Mouse (Mus musculus) embryonic facial prominence, embryonic 11.5 days (tissue): ENCODE measurements around the gene Tinf2. TPM values are rescaled to one million over a fixed set of nuclear protein-coding genes. Genes with fewer than 3 reads are reported as not detected.

Experiments used
- ATAC-seq: fragments of 200-750 bp; cut with Nextera tagmentation; replicated peaks from 2 replicates; pipeline ENCODE4 v1.8.0; 2017; ENCODE audit warnings: low read depth; ENCODE audit not compliant: insufficient number of reproducible peaks, low FRiP score, low TSS enrichment
- DNase-seq: peaks from one replicate; pipeline ENCODE4 v3.0.0-alpha.2; 2015; ENCODE audit warnings: low spot score
- H3K27ac ChIP-seq: fragments of 300-500 bp; sonication (generic); replicated peaks from 2 replicates; pipeline ENCODE4 v1.5.1; 2014; ENCODE audit warnings: mild to moderate bottlenecking, low read depth, low read length, control low read depth
- H3K27me3 ChIP-seq: fragments of 300-500 bp; sonication (generic); 2 replicates; pipeline ENCODE4 v1.6.1; 2014; ENCODE audit warnings: mild to moderate bottlenecking, low read length, moderate library complexity, mixed read lengths; ENCODE audit not compliant: control insufficient read depth, insufficient read depth
- H3K36me3 ChIP-seq: fragments of 300-500 bp; sonication (generic); replicated peaks from 2 replicates; pipeline ENCODE4 v1.6.1; 2014; ENCODE audit warnings: low read depth, mild to moderate bottlenecking, low read length, moderate library complexity, mixed read lengths; ENCODE audit not compliant: control insufficient read depth, insufficient read depth
- H3K4me1 ChIP-seq: fragments of 300-500 bp; sonication (generic); 2 replicates; pipeline ENCODE4 v1.6.1; 2014; ENCODE audit warnings: low read length, mixed read lengths; ENCODE audit not compliant: control insufficient read depth, insufficient read depth
- H3K4me2 ChIP-seq: fragments of 300-500 bp; sonication (generic); 2 replicates; pipeline ENCODE4 v1.6.1; 2014; ENCODE audit warnings: low read depth, mild to moderate bottlenecking, control low read depth, low read length, moderate library complexity
- H3K4me3 ChIP-seq: fragments of 300-500 bp; sonication (generic); 2 replicates; pipeline ENCODE4 v1.5.1; 2014; ENCODE audit warnings: low read depth, low read length, control low read depth
- H3K9ac ChIP-seq: fragments of 300-500 bp; sonication (generic); replicated peaks from 2 replicates; pipeline ENCODE4 v1.6.1; 2014; ENCODE audit warnings: mild to moderate bottlenecking, control low read depth, low read length
- H3K9me3 ChIP-seq: fragments of 300-500 bp; sonication (generic); replicated peaks from 2 replicates; pipeline ENCODE4 v1.6.1; 2016; ENCODE audit warnings: mild to moderate bottlenecking, low read length, inconsistent platforms, mixed read lengths; ENCODE audit not compliant: control insufficient read depth
- WGBS: fragments of 180-500 bp; shearing (Covaris S2); extraction: QIAGEN DNeasy Blood & Tissue Kit; methylation state at CpG from one replicate; pipeline ENCODE4 v1.1.7; 2014; 5-methylcytosine and 5-hydroxymethylcytosine counted together
- polyA plus RNA-seq: library from polyadenylated mRNA; unstranded; fragments of >200 nt; fragmentation: Nextera tagmentation; extraction: Ambion mirVana; gene quantifications from 2 replicates; pipeline ENCODE4 v1.2.1, GENCODE M21; 2014

Gene Tinf2
- polyA plus RNA-seq, 1 experiment from 2014 or later, result 67.7 TPM

DNA sequence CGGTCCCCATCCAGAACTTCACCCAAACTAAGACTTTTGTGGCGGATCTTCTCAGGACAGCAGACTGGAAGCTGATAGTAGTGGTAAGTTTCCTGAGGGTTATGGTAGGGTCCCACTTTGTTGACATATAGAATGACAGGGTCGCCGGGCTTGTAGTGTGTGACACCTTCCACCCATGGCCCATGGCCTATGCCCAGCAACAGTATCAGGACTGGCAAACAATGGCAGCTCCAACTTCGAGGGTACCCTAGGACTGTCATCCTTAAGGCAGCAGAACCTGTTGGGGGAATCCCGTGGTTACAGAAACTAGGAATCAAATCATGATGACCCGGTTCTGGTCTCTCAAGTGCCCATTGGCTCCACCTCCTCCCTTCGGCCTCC is 39.0 kb downstream of the Tinf2 start:
- H3K36me3 ChIP-seq, result peaks cover 2% of the 10 kb centered on the region; the same call in 1 of the 2 replicates
- H3K4me3 ChIP-seq, result peak overlapping the region; percentile 93
- H3K9ac ChIP-seq, result peak overlapping the region; percentile 96
- H3K4me2 ChIP-seq, result peak overlapping the region; percentile 50
- H3K27ac ChIP-seq, result peak overlapping the region; percentile 95; the same call in 1 of the 2 replicates
- DNase-seq (no peak), ATAC-seq (peak; percentile 25; the same call in 1 of the 2 replicates)
- H3K27me3 ChIP-seq, result no peaks in the 10 kb centered on the region
- no peaks in the 10 kb centered on the region for H3K4me1 ChIP-seq
- no peaks in the 10 kb centered on the region for H3K9me3 ChIP-seq
- 22% methylated on average over 8 of the region's 8 CpGs for WGBS

GRCm38 (mm10) chr14:55641291-55641690 is 40.3 kb downstream of the Tinf2 start:
- Histone ChIP-seq H3K9ac (no peak overlapping the region), H3K4me1 (no peaks in the 10 kb centered on the region), H3K27ac (no peak overlapping the region), H3K9me3 (no peaks in the 10 kb centered on the region), H3K4me2 (no peak overlapping the region), H3K4me3 (no peak overlapping the region), H3K27me3 (no peaks in the 10 kb centered on the region), H3K36me3 (peaks cover 6% of the 10 kb centered on the region)
- DNase-seq, result no peak
- no peak for ATAC-seq
- 96% methylated on average over 13 of the region's 13 CpGs for WGBS

DNA sequence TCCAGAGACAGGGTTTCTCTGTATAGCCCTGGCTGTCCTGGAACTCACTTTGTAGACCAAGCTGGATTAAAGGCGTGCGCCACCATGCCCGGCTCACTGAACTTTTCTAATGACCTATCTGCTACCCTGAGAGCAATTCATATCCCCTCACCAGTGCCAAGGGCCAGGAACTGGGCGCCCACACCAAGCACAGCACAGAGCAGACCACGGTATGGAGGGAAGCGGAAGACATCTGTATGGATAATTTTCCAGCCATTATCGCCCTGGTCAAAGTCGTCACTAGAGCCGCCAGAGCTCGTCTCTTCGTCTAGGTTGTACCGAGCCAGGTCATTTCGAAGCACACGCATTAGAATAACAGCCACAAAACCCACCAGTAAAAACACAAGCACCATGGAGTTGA is 40.8 kb downstream of the Tinf2 start:
- no peaks in the 10 kb centered on the region for H3K27me3 ChIP-seq
- WGBS, result 95% methylated on average over 14 of the region's 14 CpGs
- no peaks in the 10 kb centered on the region for H3K4me1 ChIP-seq
- H3K36me3 ChIP-seq, result peaks cover 6% of the 10 kb centered on the region
- no peak overlapping the region for H3K27ac ChIP-seq
- no peaks in the 10 kb centered on the region for H3K9me3 ChIP-seq
- no peak overlapping the region for H3K4me3 ChIP-seq
- no peak for DNase-seq
- no peak for ATAC-seq
- H3K4me2 ChIP-seq, result no peak overlapping the region
- H3K9ac ChIP-seq, result no peak overlapping the region

GRCm38 (mm10) chr14:55637795-55638194 is 43.8 kb downstream of the Tinf2 start, which contains the start of gene Gm49378:
Gene Gm49378 (minus strand): TSS chr14:55637895.
- H3K4me2 ChIP-seq, result no peak within 1 kb of the TSS
- no peaks in the 10 kb centered on the region for H3K9me3 ChIP-seq
- peaks cover 10% of the 10 kb centered on the region for H3K36me3 ChIP-seq
- no peaks in the 10 kb centered on the region for H3K27me3 ChIP-seq
- ATAC-seq, result no peak
- H3K27ac ChIP-seq, result no peak within 1 kb of the TSS
- H3K4me3 ChIP-seq, result no peak within 1 kb of the TSS
- 93% methylated on average over 9 of the region's 9 CpGs for WGBS
- DNase-seq, result no peak
- H3K9ac ChIP-seq, result no peak within 1 kb of the TSS
- H3K4me1 ChIP-seq, result no peaks in the 10 kb centered on the region

DNA sequence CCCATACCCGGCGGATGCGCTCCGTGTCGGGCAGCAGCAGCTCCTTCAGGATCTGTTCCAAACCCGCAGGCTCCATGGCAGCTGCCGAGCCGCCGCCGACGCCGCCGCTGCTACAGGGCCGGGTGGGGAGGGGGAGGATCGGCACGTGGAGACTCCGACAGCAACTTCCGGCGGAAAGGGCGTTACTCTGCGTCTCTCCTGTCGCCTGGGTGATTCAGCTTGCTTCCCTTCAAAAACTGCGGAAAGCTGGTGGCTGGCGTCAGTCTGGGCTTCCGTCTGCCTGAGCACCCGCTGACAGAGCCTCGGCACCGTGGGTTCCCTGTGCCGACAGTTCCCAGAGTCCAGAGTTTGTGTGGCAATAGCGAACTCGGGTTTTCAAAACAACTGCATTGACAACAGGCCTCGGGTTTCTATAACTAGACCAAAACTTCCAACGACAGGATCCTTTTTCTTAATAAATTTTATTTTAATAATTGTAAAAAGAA is 46.1 kb downstream of the Tinf2 start, which contains the start of gene Ipo4:
TSS of gene Ipo4 (minus strand) at position 435 of the 485 bp plus-strand sequence.
- H3K36me3 ChIP-seq, result peaks cover 14% of the 10 kb centered on the region
- H3K27me3 ChIP-seq, result no peaks in the 10 kb centered on the region
- no peaks in the 10 kb centered on the region for H3K4me1 ChIP-seq
- peak within 1 kb of the TSS; percentile 90 for H3K4me2 ChIP-seq
- H3K9me3 ChIP-seq, result no peaks in the 10 kb centered on the region
- peak within 1 kb of the TSS; percentile 78 for H3K9ac ChIP-seq
- H3K4me3 ChIP-seq, result peak within 1 kb of the TSS; percentile 70
- peak within 1 kb of the TSS; percentile 52; the same call in 1 of the 2 replicates for H3K27ac ChIP-seq
- DNase-seq (peak; percentile 96), ATAC-seq (peak; percentile 86)
- WGBS, result 2% methylated on average over 32 of the region's 33 CpGs

GRCm38 (mm10) chr14:55634874-55635522 is 46.6 kb downstream of the Tinf2 start:
- Histone ChIP-seq H3K9me3 (no peaks in the 10 kb centered on the region), H3K27ac (peak overlapping the region; percentile 52; the same call in 1 of the 2 replicates), H3K36me3 (peaks cover 18% of the 10 kb centered on the region), H3K4me1 (no peaks in the 10 kb centered on the region), H3K4me2 (peak overlapping the region; percentile 90), H3K4me3 (peak overlapping the region; percentile 70), H3K27me3 (no peaks in the 10 kb centered on the region), H3K9ac (peak overlapping the region; percentile 78)
- DNase-seq, result no peak
- 3% methylated on average over 23 of the region's 23 CpGs for WGBS
- ATAC-seq, result peak; percentile 71

DNA sequence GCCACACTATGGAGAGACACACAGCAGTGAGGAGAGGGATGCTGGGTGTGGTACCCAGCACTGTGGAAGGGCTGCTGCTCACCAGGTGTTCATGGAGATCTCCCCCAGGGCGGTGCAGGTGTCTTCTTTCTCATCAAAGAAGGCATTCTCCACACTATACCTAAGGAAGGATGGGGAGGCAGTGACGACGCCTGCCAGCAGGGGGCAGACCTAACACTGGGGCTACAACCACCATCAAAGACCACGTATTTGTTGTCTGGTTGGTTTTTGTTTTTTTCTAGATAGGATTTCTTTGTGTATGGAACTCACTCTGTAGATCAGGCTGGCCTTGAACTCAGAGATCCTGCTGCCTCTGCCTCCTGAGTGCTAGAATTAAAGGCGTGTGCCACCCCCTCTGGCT is 52.3 kb downstream of the Tinf2 start:
- H3K27ac ChIP-seq, result no peak overlapping the region
- peak; percentile 40 for DNase-seq
- no peak overlapping the region for H3K4me2 ChIP-seq
- no peak overlapping the region for H3K9ac ChIP-seq
- peaks cover 14% of the 10 kb centered on the region for H3K36me3 ChIP-seq
- H3K4me1 ChIP-seq, result no peaks in the 10 kb centered on the region
- H3K27me3 ChIP-seq, result no peaks in the 10 kb centered on the region
- H3K9me3 ChIP-seq, result no peaks in the 10 kb centered on the region
- 57% methylated on average over 5 of the region's 5 CpGs for WGBS
- no peak overlapping the region for H3K4me3 ChIP-seq
- ATAC-seq, result no peak

DNA sequence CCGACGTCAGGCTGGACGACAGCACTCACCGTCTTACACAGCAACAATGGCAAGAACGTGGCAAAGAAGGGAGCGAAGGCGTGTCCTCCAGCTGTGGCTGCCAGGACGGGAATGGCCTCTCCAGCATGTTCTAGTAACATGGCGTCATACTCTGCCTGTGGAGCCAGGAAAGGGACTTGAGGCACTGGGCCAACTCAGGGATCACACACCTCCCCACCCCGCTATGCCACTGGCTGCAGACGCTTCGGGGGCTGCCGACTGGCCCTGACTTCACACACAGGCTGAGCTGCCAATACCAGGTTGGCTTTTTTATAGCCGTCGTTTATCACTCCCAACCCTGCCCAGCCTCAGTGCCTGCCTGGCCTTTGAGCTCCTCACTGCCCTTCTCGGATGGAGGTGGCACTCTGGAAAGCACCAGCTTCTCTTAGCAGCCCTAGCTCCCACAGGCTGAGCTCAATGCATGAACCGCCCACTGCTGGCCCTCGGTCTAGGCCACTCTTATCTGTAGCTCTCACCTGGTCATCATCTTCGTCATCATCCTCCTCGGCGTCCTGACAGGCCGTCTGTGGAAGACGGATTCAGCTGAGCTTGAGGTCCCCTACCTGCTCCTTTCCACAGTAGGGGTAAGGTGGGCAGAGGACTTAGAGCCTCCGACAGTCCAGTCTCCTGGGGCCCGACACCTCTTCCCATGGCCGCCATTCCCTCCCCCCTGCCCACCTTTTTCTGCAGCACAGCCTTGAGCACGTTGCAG is 53.4 kb downstream of the Tinf2 start:
- no peak for ATAC-seq
- Histone ChIP-seq H3K9me3 (no peaks in the 10 kb centered on the region), H3K36me3 (peaks cover 14% of the 10 kb centered on the region), H3K9ac (no peak overlapping the region), H3K27me3 (no peaks in the 10 kb centered on the region), H3K4me1 (no peaks in the 10 kb centered on the region), H3K4me2 (no peak overlapping the region), H3K27ac (no peak overlapping the region), H3K4me3 (no peak overlapping the region)
- no peak for DNase-seq
- WGBS, result 93% methylated on average over 27 of the region's 27 CpGs
